Mouse (Mus musculus): ENCODE measurements at regions not wholly inside any gene's neighbourhood (a gene's known extent, or its start where the extent isn't known, plus 50 kb on each side); places are given as distances from the start of the nearest gene placed in this dataset.

DNA sequence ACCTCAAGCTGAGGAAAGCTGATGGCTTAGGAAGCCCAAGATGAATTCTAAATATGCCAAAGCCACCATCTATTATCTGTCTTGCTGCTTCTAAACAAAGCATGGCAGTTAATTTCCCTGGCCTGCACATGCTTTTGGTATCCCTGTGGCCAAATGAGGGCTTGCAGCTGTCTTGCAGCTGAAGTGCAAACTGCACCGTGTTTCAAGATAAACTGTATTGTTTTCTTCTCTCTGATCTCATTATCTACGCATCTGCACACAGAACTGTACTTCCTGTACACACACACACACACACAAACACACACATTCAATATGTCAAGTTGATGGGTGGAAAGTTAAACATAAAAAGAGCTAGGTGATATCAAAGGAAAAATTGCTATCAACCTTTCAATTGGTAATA is 221.7 kb upstream of the Veph1 start:
- DNase-seq (ENCODE audit: low spot score in 2 of 2), result no peak

DNA sequence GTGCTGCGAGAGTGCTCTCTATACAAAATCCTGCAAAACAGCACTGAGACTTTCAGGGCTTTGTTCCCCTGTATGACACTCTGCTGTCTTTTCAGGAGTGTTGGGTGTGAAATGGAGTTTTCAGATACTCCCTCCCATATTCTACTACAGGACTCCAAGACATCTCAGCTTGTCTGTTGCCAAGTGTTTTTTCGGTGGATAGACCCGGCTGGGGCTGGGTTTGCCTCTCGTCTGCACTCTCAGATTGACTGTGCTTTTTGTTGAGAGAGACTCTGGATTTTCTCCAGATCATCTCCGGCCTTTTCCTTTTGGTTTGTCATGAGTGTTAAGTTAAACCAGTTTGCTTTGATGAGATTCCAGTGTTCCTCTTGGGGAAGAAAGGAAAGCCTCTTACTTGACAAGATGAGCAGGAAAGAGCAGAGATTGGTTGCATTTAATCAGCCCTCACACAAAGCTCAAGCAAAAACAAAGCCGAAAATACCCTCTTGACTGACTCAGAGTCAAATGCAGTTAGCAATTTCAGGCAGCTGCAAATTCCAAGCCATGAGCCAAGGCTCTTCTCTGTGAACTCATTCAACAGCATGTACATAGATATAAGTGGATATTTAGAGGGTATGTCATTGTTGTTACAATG is 219.3 kb upstream of the Veph1 start:
- no peak for DNase-seq (ENCODE audit: low spot score in 2 of 2)

DNA sequence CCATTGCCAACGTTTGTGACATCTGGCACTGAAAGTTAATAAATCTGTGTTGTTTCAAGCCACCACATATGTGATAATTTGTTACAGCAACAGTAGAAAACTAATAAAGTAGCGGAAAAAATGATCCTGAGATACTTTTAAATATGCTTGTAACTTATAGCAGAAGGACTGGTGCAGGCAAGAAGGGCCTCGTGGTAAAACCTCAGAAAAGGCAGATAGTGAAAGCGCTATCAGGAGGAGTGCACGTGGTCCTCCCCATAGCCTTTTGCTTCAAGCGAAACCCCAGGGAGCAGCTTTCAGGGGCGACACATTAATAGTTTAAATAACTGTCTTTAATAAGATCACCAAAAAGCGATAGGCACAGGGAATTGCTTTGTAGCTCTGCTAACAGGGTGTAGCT is 217.9 kb upstream of the Veph1 start:
- no peak for DNase-seq (ENCODE audit: low spot score in 2 of 2)

DNA sequence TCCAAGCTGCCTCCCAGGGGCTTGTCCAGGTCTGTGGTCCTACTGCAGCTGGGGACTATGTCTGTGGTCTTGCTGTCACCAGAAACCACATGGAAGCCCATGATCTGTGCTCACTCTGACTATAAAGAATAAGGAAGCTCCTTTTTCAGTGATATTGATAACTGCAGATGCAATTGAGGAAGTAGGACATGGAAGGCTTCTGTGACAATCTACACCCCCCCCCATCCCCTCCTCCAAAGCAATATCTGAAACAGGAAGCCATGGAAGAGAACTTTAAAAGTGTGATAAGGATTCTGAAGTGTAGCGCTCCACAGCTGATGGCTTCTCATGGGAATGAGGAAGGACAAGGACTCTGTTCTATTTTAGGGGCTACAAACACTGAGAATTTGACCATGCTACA is 215.8 kb upstream of the Veph1 start:
- DNase-seq (ENCODE audit: low spot score in 2 of 2), result no peak

DNA sequence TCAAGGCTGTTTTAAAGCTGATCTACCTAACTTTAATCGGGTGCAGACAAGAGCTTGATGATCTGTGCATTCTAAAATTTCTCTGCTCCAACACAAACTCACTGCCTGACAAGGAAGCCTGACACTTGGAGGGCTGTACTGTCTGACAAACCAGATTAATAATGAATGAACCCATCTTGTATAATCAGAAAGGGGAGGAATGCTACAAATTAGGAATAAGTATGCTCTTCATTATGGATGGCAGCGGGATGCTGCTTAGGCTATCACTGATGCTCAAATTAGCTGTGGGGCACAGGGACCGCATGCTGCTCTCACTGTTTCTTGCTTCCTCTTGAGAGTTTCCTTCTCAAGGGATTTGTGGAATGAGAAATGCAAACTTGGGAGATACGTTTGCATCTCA is 213.8 kb upstream of the Veph1 start:
- no peak for DNase-seq (ENCODE audit: low spot score in 2 of 2)

DNA sequence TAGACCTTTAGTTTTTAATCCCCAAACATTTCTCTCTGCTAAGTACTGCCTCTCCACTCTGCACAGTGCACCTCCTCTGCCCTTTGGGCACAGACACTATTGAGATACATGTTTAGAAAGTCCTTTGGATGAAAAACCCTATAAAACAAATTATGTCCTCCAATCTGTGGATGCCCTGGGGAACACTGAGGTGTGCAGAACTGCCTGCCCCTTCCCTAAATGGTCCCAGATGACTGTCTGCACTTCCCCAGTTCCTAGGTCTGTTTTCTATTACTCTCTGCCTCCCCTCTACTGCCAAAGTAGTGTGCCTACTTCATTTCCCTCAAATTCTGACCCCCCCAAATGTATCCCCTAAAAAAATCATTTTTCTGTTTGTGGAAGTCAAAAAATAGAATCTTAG is 209.5 kb upstream of the Veph1 start:
- no peak for DNase-seq (ENCODE audit: low spot score in 2 of 2)

DNA sequence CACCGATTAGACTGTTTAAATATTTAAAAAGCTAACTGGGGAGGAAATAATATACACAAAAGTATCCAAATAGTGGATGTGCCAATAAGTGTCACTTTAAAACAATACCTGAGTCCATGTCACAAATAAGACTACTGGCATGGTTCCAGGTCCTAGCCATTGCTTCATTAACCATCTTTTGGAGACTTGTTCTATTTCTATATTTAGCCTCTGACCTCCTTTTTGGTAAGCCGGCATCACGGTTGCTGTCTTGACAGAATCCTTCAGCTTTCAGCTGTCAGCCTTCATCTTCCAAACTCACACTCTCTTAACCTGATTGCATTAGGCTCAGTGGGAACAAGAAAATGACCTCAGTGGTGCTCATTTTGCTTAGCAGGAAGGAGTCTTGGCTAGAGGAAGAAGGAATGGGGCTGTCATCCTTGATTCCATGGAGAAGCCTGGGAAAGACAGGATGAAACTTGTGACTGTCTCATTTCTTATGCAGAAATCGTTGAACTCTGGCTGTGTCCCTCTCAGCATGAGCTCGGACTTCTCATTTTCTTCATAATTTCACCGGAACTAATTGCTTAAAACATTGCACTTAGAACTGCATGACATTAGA is 208.9 kb upstream of the Veph1 start:
- no peak for DNase-seq (ENCODE audit: low spot score in 2 of 2)

DNA sequence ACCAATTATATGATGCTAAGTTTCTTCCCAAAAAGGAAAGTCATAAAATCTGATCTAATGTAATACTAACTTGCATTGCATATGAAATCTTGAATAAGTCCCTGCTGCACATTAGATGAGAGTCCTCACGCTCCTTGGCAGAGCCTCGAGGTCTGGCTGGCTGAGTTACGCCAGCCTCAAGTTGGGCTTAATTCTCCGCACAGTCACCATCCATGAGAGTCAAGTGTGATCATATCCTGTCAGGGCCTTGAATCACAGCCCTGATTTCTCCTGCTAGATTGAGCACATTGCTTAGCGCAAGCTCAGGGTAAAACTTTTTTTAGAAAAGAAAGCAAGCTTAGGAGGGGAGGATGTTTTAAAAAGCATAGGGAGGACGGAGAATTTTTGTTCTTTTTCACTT is 208.1 kb upstream of the Veph1 start:
- DNase-seq (ENCODE audit: low spot score in 2 of 2), result no peak

DNA sequence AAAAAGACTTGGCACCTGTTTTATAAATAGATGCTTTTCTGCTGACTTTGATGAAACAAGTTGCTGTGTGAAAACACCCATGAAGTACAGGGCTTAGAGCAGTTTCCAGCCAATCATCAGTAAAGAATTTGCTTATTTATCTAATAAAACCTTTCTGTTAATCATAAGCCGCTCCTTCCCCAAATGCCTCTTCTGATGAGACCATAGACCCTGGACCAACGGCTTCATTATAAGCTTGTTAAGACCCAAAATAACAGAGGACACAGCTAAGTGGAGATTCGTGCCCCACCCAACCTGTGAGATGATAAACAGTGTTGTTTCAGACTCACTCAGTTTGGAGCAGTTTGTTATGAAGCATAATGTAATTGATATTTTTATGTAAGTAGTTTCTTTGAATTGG is 207.0 kb upstream of the Veph1 start:
- DNase-seq (ENCODE audit: low spot score in 2 of 2), result no peak

DNA sequence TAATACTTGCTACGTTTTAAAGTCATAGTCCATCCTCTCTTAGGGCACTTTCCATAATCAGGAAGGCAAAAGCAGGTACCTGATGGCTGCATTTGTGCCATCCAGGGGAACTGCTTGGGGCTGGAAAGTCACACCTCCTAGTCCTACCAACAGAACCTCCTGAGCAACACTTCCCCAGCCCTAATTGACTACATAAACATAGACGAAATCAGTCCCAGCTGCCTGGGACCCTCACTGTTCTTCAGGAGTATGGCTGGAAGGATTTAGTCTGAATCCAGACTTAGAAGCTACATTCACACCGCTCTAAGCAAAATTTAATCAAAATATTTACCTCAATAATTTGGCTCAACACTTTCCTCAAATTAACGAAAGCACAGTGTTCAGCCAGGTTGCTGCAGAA is 205.2 kb upstream of the Veph1 start:
- no peak for DNase-seq (ENCODE audit: low spot score in 2 of 2)

DNA sequence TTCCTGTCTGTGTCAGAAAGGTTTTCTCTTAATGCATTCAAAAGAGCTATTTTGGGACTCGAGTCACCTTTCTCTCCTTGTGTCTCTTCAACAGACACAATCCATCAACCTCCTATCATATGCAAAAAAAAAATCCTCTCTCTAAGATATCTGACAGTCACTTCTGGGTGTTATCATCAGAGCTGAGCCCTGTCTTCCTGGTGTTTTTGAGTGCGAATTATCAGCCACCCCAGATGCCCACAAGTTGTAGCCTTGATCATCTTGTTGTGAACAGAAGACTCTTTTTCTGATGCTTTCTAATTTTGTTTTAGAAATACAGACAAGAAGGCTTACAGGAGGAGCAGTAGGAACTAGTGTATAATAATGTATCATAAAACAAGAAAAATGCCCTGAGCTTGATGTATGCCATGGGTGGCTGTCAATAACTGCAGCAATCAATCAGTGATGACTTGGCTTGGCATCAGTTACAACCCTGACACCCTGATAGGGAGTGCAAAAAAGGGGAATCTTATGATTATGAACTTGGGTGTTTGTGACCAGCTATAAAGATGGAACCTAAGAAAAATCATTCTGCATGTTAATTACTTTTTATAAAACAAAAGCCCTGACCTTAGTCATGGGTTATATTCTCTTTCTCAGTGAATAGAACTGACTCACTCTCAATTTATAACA is 197.9 kb upstream of the Veph1 start:
- DNase-seq (ENCODE audit: low spot score in 2 of 2), result no peak

DNA sequence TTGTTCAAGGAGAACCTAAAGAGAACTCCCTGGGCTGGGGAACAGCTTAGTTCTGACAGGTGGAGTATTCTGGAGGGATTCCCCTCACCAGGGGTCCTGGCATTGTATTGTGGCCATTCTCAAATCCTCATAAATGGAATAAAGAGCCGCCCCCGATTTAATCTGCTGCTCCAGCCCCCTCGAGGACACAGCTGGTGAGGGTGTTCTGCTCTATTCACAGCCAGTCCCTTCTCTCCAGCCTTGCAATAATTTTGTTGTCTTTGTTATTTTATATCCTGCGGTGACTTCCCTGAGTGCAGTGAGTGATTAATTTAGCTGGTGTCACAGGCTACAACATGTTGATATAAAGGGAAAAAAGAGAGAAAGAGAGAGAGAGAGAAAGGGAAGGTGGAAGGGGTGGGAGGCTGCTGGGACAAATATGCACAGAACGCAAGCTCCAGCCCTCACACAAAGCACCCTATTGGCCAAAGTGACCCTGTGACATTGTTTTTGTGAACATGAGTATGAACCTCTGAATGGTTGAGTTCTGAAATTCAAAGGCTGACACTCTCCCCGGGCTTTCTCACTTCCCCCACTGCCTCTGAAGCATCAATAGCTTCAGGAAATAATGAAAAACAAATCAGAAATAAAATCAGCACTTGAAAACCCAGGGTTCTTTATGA is 194.2 kb upstream of the Veph1 start:
- no peak for DNase-seq (ENCODE audit: low spot score in 2 of 2)

DNA sequence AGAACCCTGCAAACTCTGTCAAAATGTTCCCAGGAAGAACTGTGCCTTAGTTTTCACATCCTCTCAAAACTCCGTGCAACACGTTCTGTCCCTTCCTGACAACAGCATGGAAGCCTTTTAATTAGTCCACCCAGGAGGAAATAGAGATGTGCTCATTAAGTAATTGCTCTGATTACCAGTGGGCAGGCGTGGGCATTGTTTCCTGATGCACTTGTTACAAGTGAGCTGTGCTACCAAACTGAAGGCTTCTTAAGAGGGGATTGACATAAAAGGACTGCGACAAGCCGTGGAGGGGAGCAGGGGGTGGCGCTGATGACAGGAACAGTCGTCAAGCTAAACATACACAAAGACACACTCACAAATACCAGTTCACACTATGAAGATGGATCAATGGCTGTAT is 192.1 kb upstream of the Veph1 start:
- DNase-seq (ENCODE audit: low spot score in 2 of 2), result no peak

DNA sequence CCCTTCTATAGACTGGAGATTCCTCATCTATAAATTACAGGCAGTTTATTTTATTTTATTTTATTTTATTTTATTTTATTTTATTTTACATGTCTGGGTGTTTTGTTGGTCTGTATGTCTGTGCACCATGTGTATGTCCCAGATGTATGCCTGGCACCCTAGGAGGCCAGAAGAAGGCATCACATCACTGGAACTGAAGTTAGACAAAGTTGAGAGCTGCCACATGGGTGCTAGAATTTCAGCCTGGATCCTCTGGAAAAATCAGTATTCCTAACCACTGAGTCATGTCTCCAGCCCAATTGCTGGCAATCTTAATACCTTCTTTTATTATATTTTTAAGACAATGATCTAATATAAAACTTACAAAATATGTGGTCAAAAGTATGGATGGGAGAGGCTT is 190.0 kb upstream of the Veph1 start:
- DNase-seq (ENCODE audit: low spot score in 2 of 2), result no peak

DNA sequence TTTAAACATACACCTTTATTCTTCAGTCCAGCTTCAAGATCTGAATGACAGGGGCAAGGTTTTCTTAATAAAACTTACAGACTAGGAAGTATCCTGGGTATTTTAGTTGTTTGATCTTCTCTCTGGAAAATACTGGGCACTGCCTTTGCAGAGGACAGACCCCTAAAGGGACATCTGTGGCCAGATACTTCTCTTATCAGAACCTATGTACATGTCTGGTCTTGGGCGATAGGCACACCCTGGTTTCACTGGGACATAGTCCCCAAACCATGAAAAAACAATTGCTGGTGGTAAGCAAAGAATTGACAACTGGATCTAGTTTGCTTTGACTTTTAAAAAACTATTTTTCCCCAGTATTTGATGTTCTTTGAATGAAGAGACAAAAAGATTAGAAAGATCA is 189.5 kb upstream of the Veph1 start:
- no peak for DNase-seq (ENCODE audit: low spot score in 2 of 2)

DNA sequence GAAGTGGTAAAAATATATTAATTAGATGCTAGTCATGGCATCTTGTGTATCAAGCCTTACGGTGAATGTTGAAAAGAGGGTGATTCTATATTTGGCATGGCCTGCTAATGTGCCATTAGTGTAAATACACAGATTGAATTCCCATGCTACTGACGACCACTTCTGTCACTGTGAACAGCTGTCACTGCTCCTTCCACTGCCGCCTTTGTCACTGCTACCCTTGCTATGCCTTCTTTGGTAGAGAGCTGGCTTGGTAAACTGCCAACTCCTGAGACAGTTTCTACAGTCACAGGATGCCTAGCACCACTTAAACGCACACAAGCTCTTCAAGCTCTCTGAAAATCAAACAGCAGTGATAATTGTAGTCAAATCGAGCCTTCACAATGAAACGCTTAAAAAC is 184.1 kb upstream of the Veph1 start:
- DNase-seq (ENCODE audit: low spot score in 2 of 2), result no peak

DNA sequence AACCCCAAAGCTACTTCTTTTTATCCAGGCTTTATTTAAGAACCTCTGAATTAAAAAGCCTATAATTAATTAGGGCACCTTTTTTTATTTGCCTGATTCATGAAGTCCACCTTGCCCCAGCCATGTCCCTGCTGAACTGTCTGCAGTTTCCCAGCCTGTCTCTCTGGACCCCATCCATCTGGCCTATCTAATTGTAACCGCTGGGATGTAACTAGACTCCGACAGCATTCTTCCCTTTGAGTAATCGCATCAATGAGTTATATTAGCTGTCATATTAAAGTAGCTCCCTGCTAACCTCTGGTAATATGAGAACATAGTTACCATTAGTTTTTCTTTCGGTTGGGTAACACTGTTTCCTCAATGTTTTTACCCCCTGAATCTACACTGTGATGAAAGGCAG is 182.6 kb upstream of the Veph1 start:
- no peak for DNase-seq (ENCODE audit: low spot score in 2 of 2)

DNA sequence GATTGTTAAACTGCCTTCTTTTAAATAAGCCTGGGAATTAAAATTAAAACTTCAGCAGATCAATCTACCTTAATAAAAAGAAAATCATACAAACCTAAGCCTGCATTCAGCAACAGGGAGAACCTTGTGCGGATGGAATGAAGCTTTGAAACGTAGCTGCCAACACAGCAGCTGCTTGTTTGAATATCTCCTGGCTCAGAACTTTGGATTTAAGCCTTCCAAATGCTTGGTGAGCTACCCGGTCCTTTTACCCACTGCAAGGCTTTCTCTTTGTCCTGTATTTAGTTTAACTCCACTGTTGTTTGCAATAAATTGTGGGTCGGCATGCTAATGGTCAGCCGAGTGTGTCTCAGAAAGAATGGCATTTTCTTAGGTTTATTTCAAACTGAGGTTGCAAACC is 169.7 kb upstream of the Veph1 start:
- DNase-seq (ENCODE audit: low spot score in 2 of 2), result no peak

DNA sequence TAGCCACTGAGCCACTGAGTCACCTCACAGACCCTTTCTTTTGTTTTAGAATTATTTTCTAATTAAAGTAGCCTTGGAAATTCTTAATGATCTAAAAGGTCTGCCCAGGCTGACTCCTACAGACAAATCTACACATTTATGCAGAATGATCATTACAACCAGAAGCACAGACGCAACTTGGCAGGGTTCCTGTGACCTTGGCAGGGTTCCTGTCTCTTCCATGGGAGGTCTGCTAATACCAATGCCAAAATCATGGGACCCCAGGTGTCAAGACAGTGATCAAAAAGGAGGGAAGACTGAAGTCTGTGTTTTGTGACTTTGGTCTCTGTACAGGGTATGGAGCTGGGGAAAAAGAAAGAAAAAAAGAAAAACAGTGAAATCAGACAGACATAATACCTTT is 168.7 kb upstream of the Veph1 start:
- DNase-seq (ENCODE audit: low spot score in 2 of 2), result no peak

DNA sequence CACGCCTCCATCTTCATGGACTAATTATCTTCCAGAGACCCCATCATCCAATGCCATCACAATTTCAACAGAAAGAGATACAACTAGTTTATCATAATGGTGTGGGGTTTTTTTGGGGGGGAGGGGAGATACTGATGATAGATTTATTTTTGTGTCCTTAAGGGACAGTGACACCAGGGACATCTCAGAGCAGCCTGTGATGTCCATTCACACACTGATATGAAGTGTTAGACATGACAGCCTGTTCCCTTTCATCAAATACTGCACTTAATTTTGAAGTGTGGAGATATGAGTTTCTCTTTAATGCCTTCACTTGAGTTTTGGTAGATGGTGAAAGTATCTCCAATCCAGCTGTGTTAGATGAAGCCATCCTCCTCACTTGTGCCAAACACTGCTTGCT is 165.7 kb upstream of the Veph1 start:
- DNase-seq (ENCODE audit: low spot score in 2 of 2), result no peak

DNA sequence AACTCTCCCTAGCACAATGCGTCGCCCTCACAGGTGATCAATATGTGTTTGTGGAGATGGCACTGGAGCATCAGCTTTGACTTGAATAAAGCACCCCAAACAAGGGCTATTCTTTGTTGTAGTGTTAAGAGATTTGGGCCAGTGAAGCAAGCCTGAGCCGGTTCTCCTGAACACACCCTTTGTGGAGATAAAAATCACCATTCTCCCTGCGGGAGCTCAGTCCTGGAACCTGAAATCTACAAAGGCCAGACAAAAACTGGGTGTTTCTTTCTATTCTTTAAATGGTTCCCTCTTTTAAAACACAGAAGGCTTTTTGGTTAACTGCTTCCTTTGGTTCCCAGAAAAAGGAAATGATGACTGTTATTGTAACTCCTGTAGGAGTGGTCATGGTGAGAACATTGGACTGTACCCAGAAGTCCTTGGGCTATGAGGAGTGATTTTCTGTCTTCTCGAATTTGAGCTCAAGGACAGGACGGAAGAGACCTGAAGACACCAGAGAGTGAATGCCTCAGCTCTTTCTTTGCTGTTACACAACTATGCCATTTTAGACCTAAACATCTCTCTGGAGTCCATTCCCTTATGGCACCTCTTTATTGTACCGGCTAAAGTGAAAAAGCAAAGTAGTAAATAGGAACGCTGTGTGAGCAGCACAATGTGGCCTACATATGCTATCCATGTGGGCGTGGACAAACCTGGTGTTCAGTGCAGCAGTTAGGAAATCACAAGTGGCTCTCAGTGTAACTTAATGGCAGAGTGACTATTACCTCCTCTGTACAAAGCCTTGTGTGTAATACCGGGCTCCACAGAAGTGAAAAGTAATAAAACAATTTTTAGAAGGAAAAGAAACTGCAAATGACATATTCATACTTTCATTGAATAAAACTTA is 149.9 kb upstream of the Veph1 start:
- no peak for DNase-seq (ENCODE audit: low spot score in 2 of 2)

DNA sequence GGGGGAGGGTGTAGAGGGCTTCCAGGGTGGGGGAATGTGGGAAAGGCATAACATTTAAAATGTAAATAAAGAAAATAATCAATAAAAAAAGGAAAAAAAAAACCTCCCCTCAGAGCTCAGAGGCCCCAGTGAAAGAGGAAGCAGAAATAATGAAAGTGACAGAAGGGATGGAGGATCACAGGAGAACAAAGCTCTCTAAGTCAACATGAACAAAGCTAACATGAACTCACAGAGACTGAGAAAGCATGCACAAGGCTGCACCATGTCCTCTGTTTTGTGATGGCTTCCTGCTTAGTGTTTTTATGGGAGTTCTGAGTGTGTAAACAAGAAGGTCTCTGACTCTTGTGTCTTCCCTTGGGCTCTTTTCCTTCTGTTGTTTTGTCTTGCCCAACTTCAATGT is 136.6 kb upstream of the Veph1 start:
- no peak for DNase-seq (ENCODE audit: low spot score in 2 of 2)

Data from urinary bladder, postnatal 36 days (tissue).